Mouse (Mus musculus) Patski (cell line): ENCODE data around the gene Ptk6. TPM values are rescaled to one million over a fixed set of nuclear protein-coding genes. Genes with fewer than 3 reads are reported as not detected.

Source experiments
- ATAC-seq: fragments of 100-300 bp; one replicate; pipeline ENCODE4 v1.8.0; 2021
- CTCF ChIA-PET: fragments of 350-600 bp; sonication (Branson Sonifier 250); formaldehyde crosslinking; loops from one replicate; lab custom pipeline; 2022; ENCODE audit warnings: inconsistent platforms; lab: Charles Lee
- POLR2A ChIA-PET: fragments of 350-600 bp; sonication (Branson Sonifier 250); formaldehyde crosslinking; loops from one replicate; lab custom pipeline; 2022; ENCODE audit warnings: antibody characterized with exemption, inconsistent platforms; lab: Charles Lee
- DNase-seq: peaks from one replicate; pipeline ENCODE4 v3.0.0-alpha.2; 2011; ENCODE audit warnings: low read depth, low spot score
- H3K27me3 ChIP-seq: fragments of 371-371 bp; one replicate; pipeline ENCODE4 v1.5.1; 2021
- CTCF ChIP-seq: fragments of 100-300 bp; IDR thresholded peaks from one replicate; pipeline ENCODE4 v1.5.1; 2021
- in situ Hi-C: fragments of 300-500 bp; cut with MboI; formaldehyde crosslinking; loops from 3 replicates; pipeline ENCODE4 v1.11.1; 2018; ENCODE audit warnings: low pct_unique_long_range_greater_than_20kb, mixed read lengths
- polyA plus RNA-seq: library from polyadenylated mRNA; unstranded; gene quantifications from one replicate; pipeline ENCODE4 v1.2.3, GENCODE M21; 2021

Gene Ptk6
- polyA plus RNA-seq, 1 experiment from 2014 or later, result not detected

GRCm38 (mm10) chr2:181154831-181155415 lies 47.7 kb downstream of the Ptk6 start:
- ChIA-PET POLR2A (no interaction called here), CTCF (interaction anchor here (1.1 kb wide), 1 partner anchor 30 kb away, joined by 3 read pairs; no protein-coding TSS in a partner anchor)
- in situ Hi-C loops, result no loop called here
- ATAC-seq (no peak), DNase-seq (no peak)
- peaks cover 26% of the 10 kb centered on the region for H3K27me3 ChIP-seq
- no peak for TF ChIP-seq CTCF

DNA sequence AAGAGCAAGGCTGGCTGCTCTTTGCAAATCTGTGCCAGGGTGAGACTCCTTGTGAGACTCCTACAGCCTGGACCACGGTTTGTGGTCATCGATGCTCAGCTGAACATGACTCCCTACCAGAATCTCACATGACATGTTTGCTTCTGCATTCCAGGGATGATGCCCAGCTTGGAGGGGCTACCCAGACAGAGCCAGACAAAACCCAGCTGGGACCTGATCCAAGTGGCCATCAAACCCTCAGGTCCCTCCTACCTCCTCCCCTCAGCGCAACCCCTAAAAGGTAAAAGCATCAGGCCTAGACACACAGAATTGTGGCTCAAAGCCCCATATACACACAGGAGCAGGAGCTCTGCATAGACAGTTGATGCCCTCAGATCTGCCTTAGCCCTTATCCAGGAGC lies 48.2 kb downstream of the Ptk6 start:
- no peak for DNase-seq
- ChIA-PET CTCF (interaction anchor here (1.1 kb wide), 1 partner anchor 30 kb away, joined by 3 read pairs; no protein-coding TSS in a partner anchor), POLR2A (no interaction called here)
- peaks cover 28% of the 10 kb centered on the region for H3K27me3 ChIP-seq
- TF ChIP-seq CTCF, result no peak
- in situ Hi-C loops, result no loop called here
- no peak for ATAC-seq

DNA sequence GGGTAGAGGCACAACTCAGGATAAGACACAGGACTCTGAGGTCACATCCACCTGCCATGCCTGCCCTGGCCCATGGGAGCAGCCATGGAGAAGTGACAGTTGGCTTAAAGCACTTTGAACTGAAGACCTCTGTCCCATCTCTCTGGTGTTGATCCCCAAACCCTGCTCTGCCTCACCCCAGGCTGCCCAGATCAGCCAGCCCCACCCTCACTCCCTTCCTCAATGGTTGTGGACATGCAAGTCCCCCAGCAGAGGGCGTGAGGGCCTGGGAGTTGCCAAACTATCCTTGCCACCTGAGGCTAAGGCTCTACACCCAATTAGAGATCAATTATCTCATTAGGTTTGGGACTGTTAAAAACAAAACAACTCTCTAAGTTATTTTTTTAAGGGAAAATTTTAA lies 48.8 kb downstream of the Ptk6 start:
- POLR2A ChIA-PET, result no interaction called here
- in situ Hi-C loops, result no loop called here
- CTCF ChIA-PET, result interaction anchor here (1.1 kb wide), 1 partner anchor 31 kb away, joined by 3 read pairs; no protein-coding TSS in a partner anchor
- H3K27me3 ChIP-seq, result peaks cover 29% of the 10 kb centered on the region
- ATAC-seq, result no peak
- DNase-seq, result no peak
- TF ChIP-seq CTCF, result no peak

DNA sequence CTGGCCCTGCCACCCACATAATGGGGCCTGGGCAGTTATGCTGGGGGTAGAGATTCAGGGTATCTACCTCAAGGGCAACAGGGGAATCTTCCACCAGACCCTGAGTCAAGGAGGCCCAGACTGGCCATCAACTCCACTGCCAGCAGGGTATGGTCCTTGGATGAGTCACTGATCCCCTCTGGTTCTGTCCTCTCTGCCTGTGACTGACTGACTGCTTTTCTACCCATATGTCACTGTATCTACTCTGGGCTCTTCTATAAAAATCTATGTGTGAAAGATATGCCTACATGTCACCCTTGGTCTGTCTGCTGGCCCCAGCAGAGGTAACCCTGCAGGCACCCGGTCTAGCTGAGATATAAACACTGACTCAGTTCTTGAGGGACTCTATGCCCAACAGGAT lies 49.5 kb downstream of the Ptk6 start:
- CTCF ChIA-PET, result no interaction called here
- in situ Hi-C loops, result no loop called here
- no peak for ATAC-seq
- no peak for DNase-seq
- TF ChIP-seq CTCF, result no peak
- POLR2A ChIA-PET, result no interaction called here
- H3K27me3 ChIP-seq, result peaks cover 29% of the 10 kb centered on the region

- POLR2A ChIA-PET, result no interaction called here
- no peak for DNase-seq
- no peak for ATAC-seq
- CTCF ChIA-PET, result no interaction called here
- in situ Hi-C loops, result no loop called here
- TF ChIP-seq CTCF, result no peak
- H3K27me3 ChIP-seq, result peaks cover 29% of the 10 kb centered on the region
Measured at GRCm38 (mm10) chr2:181152701-181153100, 49.9 kb downstream of the Ptk6 start.

DNA sequence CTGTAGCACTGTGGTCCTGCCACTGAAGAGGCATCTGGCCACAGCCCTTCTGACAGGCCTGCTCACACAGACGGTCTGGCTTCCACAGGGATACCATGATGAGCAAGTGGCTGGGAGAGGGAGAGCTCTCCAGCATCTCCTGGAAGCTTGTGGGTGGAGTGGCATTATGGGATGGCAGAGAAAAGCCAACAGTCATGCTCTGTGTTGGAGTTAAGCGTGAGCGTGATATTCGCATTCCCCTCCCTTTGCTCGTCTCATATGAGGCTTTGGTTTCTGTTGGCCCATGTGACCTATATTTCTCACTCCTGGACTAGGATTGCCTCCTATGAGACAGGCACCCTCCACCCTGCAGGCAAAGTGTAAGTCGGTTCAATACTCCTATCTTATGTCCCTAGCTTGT lies 52.3 kb downstream of the Ptk6 start:
- DNase-seq (no peak), ATAC-seq (no peak)
- in situ Hi-C loops, result no loop called here
- H3K27me3 ChIP-seq, result peaks cover 21% of the 10 kb centered on the region
- ChIA-PET CTCF (no interaction called here), POLR2A (no interaction called here)
- TF ChIP-seq CTCF, result no peak

GRCm38 (mm10) chr2:181148318-181148955 lies 54.2 kb downstream of the Ptk6 start:
- POLR2A ChIA-PET, result no interaction called here
- ATAC-seq, result no peak
- DNase-seq, result no peak
- in situ Hi-C loops, result no loop called here
- no peak for TF ChIP-seq CTCF
- CTCF ChIA-PET, result no interaction called here
- peaks cover 16% of the 10 kb centered on the region for H3K27me3 ChIP-seq

DNA sequence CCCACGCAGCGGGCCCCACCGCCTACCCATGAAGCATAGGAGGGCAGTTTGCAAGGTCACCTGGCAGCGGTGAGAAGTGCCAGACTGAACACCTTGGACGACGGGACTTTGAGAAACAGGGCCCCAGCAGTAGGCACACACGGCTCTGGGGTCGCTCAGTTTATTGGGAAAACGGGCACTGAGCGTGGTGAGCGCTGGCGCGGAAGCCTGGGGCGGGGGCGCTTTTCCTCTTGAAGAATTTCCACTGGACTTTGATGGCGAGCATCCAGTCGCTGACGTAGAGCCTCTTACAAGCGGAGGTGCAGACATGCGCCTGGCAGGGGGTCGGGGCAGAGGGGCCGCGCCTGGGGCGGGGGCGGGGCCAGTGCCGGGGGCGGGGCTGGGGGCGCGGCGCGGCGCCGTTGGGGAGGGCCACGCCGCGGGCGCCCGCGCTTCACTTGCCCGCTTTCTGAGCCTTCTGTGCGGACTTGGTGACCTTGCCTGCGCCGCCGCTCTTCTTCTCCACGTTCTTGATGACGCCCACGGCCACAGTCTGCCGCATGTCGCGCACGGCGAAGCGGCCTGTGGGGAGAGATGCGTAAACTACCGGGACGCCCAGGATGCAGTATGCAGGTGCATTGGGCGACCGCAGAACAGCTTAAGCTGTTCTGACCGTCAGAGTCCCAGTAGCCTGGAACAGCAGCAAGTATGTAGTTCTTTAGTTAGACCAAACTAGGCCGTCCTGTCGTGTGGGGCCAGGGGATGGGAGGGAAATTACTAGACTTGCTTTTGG lies 54.9 kb downstream of the Ptk6 start:
- ChIA-PET CTCF (no interaction called here), POLR2A (no interaction called here)
- in situ Hi-C loops, result no loop called here
- no peak for ATAC-seq
- DNase-seq, result no peak
- TF ChIP-seq CTCF, result no peak
- peaks cover 9% of the 10 kb centered on the region for H3K27me3 ChIP-seq

GRCm38 (mm10) chr2:181146976-181147545 lies 55.5 kb downstream of the Ptk6 start:
- POLR2A ChIA-PET, result no interaction called here

DNA sequence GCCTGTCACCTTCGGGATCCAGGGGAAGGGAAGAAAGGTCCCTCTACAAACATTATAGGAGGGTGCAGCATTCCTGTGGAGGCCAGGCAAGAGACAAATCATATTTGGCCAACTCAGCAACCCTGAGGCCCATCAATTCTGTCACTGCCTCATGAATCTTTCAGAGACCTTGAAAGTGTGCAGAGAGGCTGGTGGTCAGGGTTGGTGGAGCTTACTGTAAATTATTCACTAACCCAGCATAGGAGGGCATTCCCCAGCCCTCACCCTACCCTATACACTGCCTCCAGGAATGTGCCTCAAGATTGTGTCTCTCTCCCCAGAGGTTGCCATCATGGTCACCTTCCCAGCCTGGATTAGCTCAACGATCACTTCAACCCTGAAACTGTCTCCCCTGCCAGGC lies 57.9 kb downstream of the Ptk6 start:
- DNase-seq (peak; percentile 34), ATAC-seq (peak; percentile 77)
- CTCF ChIA-PET, result no interaction called here
- TF ChIP-seq CTCF, result no peak
- peaks cover 8% of the 10 kb centered on the region for H3K27me3 ChIP-seq
- POLR2A ChIA-PET, result no interaction called here
- in situ Hi-C loops, result no loop called here

More at GRCm38 (mm10) chr2:181146976-181147545, 55.5 kb downstream of the Ptk6 start:
- in situ Hi-C loops, result no loop called here
- ATAC-seq, result no peak
- CTCF ChIA-PET, result no interaction called here
- no peak for DNase-seq
- no peak for TF ChIP-seq CTCF
- H3K27me3 ChIP-seq, result peaks cover 7% of the 10 kb centered on the region

Other genes with a start within 250 kb of the Ptk6 start
- gene Nkain4, start 248.1 kb downstream of the Ptk6 start, polyA plus RNA-seq, result 0.59 TPM
- gene Arfgap1, start 235.6 kb downstream of the Ptk6 start, polyA plus RNA-seq, result 56.2 TPM
- gene Col20a1, start 216.3 kb downstream of the Ptk6 start, polyA plus RNA-seq, result 0.30 TPM
- gene Chrna4, start 159.2 kb downstream of the Ptk6 start, polyA plus RNA-seq, result 0.05 TPM
- gene Kcnq2, start 67.5 kb downstream of the Ptk6 start, polyA plus RNA-seq, result 0.10 TPM
- gene Eef1a2, start 45.8 kb downstream of the Ptk6 start, polyA plus RNA-seq, result not detected
- gene Ppdpf, start 15.5 kb downstream of the Ptk6 start, polyA plus RNA-seq, result 61.6 TPM
- not detected for gene Srms, start 10.4 kb upstream of the Ptk6 start, polyA plus RNA-seq
- gene Fndc11, start 17.2 kb upstream of the Ptk6 start, polyA plus RNA-seq, result not detected
- gene Helz2, start 39.2 kb upstream of the Ptk6 start, polyA plus RNA-seq, result 9.4 TPM
- 21.3 TPM for gene Gmeb2, start 85.2 kb upstream of the Ptk6 start, polyA plus RNA-seq
- not detected for gene Stmn3, start 111.7 kb upstream of the Ptk6 start, polyA plus RNA-seq
- gene Rtel1, start 117.0 kb upstream of the Ptk6 start, polyA plus RNA-seq, result 46.5 TPM
- 41.8 TPM for gene Zgpat, start 162.1 kb upstream of the Ptk6 start, polyA plus RNA-seq
- 44.8 TPM for gene Arfrp1, start 162.6 kb upstream of the Ptk6 start, polyA plus RNA-seq
- gene Lime1, start 177.3 kb upstream of the Ptk6 start, polyA plus RNA-seq, result 22.7 TPM